Mouse (Mus musculus) cerebellum, postnatal 36 days (tissue): Measurements from ENCODE around the gene Capn11.

Experiments used
- DNase-seq, 2 experiments: peaks; one replicate each; pipeline ENCODE4 v3.0.0; 2021 to 2022; ENCODE audit warnings: mixed read lengths in 2 of 2

Gene Capn11

DNA sequence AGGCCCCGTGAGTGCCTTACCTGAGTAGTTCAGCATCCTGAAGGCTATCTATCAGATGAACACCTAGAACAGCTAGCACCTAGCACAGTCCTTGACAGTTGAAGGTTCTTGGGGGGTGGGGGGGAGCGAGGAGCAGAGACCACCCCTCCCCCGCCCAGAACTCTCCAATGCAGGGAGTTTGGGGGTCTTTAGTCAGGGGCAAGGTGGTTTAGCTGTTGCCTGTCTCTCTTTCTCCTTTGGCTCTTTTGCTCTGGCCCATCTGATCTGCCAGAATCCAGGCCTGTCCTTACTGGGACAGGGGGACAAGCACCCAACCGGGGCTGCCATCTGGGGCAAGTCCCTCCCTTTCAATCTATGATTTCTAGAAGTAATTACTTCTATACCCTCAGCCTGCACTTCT is at the start of gene Capn11:
Gene Capn11, minus strand, starts transcription at position 101 of the 400 bp plus-strand sequence.
- DNase-seq: no peak

DNA sequence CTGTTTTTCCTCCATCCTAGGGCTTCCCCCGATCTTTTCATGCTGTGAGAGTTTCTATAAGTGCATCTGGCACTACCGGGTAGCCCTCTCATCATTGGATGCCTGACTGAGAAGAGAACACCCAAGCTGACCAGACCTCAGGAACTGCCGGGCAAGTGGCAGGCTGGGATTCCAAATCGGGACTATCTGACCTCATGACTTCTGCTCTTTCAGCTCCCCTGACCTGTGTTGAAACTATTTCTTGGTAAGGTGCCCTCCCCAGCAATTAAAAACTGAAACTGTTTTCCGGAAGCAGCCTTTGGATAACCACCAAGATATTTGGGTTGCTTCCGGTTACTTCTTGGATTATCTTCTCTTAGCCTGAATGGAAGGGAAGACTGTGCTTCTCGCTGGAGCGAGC is 49.1 kb upstream of the Capn11 start:
- no peak for DNase-seq

DNA sequence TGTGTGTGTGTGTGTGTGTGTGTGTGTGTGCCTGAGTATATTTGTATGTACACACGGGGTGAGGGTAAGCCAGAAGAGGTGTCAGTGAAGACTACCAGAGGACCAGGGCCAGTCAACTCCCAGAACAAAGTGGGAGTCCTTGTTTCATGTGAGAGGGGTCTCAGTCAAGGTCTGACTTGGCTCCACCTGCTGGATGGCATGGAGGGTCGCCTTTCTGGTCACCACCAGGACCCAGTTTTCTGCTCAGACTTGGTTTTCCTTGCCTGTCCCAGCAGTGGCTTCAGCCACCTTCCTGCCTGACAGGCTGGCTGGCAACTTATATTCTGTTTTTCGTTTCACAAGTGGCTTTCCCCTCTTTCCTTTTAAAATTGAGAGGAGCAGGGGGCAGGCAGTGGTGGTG is 48.3 kb upstream of the Capn11 start:
- DNase-seq: no peak

DNA sequence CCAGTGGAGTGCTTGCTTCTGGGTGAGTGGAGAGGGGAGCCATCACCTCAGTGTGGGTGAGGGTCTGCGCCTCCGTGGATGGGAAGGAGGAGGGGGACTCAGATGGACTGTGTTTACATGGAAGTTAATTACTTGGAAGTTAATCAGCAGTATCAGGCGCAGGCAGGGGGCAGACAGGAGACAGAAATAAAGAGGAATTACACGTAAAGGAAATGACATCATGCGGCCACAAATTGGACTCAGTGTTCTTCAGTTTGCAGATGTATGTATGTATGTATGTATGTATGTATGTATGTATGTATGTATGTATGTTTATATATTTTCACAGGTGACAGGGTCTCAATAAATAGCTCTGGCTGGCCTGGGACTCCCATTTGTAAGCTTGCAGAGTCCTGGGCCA is 47.7 kb upstream of the Capn11 start:
- DNase-seq: no peak

DNA sequence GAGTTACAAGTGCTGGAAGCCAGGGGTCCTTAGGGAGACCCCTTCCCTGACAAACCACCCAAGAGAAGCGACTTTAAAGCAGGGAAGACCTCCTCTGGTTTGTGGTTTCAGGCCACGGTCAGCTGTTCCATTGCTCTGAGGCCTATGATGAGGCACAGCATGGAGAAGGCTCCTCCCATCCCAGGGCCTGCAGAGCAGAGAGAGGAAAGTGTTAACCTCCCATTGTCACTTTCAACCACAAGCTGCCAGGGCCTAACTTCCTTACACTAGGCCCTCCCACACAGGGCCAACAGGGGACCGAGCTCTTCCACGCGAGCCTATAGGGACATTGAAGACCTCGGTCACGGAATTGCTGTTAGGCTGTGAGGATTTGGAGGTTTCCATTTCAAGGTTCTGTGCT is 44.1 kb upstream of the Capn11 start:
- DNase-seq: no peak

DNA sequence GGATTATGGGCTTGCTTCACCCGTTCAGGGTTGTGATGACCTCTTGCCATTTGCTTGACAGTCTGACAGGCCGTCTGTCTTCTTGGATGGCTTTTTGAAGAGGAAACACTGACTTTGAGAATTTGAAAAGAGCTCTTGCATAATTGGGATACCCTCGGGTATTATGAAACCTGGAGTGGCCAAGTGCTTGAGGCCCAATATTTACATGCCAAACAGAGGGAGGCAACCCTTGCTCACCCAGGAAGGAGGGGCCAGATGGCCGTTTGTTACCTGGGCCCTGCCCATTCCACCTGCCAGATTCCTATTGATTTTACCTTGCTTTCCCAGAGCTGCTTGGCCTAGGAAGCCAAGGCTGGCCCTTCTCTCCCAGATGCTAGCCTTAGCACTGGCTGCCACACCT is 43.1 kb upstream of the Capn11 start:
- no peak for DNase-seq

DNA sequence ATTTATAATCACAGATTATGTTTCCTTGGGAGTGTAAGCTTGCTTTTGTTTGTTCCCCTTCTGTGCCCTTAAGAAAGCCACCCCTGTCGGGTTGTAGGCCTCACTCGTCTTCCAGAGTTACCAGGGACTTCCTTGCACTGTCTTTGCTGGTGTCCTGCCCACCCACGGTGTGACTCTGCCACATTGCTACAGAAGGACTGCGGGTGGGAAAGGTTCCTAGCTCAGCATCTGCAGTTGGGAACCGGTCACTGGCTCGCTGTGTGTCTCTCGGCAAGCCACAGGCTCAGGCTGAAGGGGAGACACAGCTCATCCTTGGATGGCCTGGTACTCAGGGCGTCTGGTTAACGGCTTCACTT is 42.1 kb upstream of the Capn11 start:
- no peak for DNase-seq

DNA sequence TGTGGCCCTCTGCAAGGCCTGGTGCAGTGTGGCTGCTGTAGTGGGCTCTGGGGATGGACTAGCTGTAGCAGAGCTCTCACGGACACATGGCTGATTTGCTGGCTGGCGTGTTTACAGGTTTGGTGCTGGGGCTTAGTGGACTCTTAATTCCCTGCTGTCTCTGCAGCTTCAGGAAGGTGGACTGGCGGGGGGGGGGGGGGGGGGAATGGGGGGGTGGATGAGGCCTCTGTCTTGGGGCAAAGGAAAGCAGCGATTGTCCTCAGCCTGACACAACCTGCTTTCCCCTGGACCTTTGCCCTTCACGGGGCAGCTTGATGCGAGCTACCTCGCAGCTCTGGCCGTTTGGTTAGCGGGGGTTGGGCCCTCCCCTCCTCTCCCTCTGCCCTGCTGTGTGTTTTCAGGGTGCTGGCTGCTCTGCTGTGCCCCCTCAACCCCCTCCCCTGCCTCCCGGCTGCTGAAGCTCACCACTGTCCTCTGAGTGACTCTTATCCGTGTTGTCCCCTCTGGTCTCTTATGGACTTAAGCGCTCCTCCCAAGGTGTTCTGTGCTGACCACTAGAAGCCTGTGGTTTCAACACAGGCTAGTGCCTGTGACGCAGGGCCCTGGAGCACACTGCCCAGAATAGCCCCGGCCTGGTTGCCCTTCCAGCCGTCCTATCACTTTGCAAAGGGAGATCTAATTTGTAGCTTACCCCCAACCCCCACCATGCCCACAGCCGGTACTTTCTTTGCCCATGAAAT is 41.5 kb upstream of the Capn11 start:
- DNase-seq: no peak

DNA sequence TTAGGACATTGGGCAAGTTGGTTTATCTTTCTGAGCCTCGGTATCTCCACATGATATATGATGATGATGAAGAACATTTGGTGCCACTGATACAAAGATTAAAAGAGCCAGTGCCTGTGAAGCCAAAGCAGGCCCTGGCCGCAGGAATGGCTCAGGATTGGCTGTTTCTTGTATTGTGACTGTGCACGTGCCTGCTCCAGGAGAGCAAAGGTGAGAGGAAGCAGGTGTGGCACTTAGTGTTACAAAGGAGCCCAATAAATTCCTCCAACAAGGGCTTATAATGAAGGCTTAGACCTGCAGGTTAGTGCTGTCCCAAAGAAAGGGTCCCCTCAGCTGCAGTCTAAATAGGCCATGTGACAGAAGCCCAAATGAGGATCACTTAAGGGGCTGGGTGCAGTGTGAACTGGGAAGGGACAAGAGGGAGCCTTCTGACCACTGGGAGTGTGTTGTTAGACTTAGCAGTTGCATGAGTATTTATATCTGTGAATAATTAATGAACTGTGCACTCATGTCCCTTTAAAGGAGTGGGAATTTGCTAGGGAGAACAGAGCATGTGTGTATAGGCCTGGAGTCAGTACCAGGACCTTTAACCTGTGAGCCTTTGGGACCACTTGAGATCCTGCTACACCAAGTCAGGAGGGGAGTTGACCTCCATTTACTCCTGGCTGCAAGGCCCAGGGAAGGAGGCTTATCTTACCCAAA is 40.1 kb upstream of the Capn11 start:
- no peak for DNase-seq

DNA sequence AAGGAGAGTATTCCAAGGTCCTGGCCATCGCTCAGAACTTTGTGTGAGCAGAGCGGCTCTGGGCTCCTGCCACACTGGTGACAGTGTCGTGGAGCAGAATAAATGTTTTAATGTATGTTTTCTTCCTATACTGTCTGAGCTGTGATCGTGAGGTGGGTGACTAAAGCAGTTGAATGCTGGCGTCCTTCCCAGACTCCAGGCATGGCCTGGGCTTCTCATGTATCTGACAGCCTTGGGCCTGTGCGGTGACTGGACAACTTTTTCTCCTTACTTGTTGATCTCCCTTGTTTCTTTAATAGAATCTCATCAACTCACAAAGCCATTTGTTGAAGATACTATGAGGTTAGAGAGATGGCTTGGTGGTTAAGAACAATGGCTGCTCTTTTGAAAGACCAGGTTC is 39.2 kb upstream of the Capn11 start:
- no peak for DNase-seq

DNA sequence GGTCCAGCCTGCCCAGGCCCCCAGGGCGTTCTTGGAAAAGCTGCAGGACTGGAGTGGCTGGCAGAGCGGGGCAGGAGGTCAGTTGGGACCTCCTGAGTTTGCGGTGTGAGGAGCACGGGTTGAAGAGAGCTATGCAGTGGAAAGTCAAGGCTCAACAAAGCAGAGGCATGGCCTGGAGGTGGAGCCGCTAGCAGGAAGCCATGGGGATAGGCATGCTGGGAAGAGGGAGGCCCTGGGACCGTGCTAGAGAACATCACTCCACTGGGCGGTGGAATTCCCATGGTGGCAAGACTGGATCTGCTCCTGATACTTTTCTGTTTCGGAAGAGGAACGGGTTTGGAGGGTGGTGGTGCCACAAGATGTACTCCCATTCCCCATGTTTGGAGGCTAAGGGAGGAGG is 37.9 kb upstream of the Capn11 start:
- no peak for DNase-seq

DNA sequence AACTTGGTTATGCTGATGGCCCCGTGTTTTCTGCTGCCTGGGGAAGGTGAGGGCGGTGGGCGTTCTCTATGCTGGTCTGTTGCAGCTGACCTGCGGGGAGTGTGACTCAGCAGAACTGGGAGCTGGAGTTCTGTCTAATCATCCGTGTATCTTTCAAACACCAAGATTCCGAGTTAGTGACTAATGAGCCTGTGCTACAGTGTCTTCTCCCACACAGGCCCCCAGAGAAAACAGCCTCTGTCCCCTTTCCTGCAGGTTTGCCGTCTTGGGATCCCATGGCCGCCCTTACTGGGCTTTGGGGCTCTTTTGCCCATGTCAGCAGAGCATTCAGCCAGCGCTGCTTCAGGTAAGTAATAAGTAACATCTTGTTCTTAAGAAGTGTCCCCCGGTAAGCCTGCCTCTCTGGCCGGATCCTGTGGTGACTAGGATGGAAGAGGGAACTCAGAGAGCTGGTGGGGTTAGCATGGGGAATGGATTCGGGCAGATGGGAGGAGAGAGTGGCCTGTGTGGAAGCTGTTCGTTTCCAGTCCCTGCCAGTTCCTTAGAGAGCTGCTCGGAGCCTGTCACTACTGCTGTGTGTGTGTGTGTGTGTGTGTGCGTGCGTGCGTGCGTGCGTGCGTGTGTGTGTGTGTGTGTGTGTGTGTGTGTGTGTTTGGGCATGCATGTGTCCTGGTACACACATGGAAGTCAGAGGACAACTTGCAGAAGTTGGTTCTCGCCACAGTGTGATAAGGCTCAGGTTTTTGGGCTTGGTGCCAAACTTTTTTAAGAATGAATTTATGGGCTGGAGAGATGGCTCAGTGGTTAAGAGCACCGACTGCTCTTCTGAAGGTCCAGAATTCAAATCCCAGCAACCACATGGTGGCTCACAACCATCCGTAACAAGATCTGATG is 36.3 kb upstream of the Capn11 start:
- DNase-seq: no peak

DNA sequence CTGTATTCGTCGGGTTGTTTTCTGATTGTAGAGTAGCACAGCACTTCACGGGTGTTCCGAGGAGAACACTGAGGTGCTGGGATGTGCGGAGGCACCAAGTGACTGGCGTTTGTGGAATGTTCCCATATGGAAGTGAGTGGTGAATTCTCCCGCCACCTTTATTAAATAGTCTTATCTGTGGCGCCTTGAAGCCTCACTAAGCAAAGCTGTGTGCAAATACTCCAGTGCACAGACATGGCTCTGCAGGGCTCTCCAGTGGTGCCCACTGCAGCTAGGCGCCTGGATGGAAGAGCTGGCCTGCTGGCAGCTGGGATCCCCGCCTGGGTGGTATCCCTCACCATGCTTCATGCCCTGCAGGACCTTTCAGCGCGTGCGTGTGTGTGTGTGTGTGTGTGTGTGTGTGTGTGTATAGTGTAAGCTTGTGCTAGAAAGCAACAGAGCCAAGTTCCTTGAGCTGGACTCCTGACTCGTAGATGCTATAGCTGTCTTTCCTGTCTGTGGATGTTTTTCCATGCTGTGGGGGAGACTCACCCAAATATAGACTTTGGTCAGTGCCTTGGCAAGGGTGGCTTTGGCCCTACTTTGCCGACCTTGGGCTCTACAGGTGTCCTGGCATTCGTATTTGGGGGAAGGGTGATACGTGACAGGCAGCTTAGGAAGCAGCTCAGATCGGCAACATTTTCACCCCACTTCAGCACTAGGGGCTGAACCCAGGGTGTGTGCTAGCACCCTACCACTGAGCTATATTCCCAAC is 34.9 kb upstream of the Capn11 start:
- no peak for DNase-seq

DNA sequence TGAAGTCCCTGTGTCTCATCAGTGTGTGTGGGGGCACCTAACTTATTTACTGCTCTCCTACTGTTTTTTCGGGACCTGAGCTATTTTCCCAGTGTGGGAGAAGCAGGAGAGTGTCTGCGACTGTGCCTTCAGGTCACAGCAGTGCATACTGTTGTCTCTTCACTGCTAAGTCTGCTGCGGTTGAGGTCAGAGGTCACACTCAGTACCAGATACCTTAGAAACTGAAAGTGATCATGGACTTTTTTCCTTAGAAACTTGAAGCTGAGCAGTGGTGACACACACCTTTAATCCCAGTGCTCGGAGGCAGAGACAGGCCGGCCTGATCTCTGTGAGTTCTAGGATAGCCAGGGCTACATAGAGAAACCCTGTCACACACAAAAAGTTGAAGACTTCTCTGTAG is 33.0 kb upstream of the Capn11 start:
- no peak for DNase-seq

DNA sequence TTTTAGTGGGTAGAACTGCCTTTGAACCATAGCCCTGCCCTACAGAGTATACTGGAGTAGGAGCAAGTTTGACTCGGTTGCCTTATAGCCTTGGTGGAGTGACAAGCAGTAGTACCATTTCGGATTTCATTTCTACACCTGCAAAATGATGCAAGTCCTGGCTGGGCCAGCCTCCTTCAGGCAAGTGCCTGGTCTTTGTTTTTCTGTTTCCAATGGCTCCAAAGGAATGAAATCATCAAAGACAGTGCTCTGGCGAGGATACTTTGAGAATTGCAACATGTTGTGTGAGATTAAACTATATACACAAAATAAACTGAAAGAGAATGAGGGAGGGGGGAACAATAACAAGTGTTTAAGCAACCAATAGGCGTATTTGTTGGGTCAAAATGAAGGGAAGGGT is 30.9 kb upstream of the Capn11 start:
- DNase-seq: no peak

DNA sequence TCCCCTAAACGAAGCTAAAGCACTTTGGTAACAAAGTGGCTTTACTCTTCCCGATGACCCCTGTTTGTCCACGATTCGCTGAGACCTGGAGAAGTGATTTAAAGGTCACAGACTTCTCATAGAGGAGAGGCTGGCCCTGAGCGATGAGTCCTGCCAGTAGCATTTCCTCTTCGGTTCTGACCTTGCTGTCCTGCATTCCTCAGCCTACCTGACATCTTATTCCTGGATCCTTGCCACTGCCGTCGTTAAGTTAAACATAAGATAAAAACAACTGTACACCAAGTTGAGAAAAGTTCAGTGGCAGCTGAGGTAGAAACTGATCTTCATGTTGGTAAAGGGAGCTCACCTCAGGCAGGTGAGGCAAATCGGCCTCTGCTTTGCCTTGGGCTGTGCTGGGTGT is 30.0 kb upstream of the Capn11 start:
- no peak for DNase-seq

DNA sequence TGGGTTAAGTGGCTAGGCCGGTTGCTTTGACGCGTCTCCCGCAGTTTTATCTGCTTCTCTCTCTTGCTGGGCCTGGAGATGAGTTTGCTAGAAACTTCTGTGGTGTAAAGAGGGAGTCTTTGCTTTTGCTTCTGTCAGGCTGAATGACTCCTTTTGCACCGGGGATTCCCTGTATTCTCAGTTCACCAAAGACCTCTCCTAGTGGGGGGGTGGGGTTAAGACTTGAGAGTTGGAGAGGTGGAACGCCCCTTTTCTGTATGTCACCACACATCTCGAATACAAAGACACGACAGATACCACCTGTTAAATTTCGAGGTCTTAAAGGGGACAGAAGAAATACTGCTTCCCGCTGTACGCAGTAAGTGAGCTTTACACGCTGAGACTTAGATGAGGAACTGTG is 27.6 kb upstream of the Capn11 start, which contains the start of gene Tmem63b:
Gene Tmem63b, minus strand, starts transcription at position 190 of the 400 bp plus-strand sequence.
- DNase-seq: no peak

DNA sequence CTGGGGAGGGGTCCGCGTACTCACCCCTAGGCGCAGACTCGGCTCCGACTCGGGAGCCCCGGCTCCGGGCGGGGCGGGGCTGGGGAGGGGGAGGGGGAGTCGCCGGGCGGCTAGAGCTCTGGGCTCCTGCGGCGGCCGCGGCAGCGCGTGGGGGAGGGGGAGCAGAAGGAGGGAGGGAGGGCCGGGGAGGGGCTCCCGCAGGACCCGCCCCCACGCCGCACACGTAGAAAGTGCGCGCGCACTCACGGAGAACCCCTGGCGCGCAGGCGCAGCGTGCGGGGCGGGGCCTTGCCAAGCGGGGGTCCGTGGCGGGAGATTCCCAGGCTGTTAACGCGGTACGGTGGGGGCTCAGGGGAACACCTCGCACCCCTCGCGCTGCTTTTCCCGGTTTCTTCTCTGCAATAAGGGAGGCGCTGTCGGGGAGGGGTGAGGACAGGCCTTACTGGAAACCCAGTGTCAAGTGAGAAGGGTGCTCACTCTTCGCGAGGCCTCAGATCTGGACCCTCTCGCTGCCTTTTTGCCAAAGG is 27.0 kb upstream of the Capn11 start, which contains the start of gene Mrpl14:
Gene Mrpl14, plus strand, starts transcription at position 230 of the 527 bp plus-strand sequence.
- peak; percentile 90 to 94 for DNase-seq

DNA sequence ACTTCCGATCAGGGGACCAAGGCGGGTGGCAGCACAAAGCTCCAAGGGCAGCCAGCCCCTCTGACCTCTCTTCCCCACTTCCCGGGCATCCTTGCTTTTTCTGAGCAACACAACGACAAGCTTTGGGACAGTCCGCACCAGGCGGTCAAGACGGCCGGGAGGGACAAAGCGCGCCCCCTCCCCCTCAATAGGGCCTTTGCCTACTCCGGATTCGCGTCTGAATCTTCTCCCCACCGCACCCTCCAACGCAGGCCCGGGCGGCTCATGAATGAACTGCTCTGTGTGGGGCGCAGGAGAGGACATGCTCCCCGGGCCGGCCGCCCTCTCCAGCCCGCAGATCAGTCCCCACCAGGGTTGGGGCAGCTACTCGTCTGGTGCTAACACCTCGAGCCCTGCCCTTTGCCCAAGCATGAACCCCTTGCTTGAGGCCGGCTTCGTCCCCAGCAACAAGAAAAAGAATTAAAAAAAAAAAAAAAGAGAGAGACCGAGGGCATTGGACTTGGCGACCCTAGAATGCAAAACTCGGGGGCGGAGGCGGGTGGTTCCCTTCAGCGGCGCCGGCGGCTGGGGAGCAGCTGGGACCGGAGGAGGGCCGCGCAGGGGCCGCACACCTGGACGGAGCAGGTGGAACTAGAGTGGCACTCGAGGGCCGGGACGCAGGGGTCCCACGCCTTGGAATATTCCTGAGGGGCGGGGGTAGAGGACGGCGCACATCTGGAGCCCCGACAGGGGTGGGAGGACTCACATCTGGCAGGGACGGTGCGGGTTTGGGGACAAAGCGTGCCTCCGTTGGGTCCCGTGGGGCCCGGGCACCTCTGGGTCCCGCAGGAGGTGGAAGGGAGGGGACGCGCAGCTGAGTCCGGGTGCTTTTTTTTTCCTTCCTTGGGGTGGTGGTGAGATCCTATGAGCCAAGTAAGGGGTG is 26.3 kb upstream of the Capn11 start:
- DNase-seq: peak; percentile 46 to 48

DNA sequence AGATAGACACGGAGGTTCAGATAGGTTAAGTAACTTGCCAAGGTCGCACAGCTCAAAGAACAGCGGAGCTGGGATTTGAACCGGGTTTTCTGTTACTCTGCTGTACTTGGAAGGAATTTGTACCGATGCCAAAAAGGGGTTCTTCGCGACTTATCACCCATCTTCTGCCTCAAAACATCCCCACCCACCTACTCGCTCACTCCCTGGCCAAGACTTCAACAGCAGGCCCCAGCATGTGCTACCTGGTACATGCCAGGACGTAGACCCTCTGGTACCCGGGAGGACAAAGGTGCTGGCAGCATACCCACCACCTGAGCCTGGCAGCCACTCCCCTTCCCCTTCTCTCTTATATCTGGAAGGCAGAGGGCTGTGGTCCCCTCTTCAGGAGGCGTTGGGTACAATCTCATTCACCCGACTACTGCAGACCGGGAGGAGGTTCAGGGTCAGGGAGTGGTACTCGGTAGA is 25.6 kb upstream of the Capn11 start:
- no peak for DNase-seq

DNA sequence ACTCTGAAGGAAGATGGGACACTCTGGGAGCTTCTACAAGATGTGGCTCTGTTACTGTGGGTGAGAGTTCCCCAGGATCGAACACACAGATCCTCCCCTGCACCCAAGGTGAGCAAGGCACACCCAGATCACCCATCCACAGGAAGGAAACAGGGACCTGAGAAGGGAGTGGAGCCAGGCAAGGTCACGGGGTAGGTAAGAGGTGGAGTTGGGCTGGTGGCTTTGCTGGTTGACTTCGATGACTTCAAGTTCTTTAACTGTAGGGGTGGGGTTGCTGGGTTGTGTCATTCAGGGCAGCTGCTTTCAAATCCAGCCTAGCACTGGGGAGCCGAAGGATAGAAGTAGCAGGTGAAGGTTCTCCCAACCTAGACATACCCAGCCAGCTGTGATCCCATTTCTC is 23.7 kb upstream of the Capn11 start:
- DNase-seq: no peak
